Mouse (Mus musculus): ENCODE data around the gene Ripor2.
"Not testable (repeated sequence)": the region's sequence is repeated elsewhere in the genome, so short reads cannot be mapped to it uniquely, and the experiment has no call there.

DNA sequence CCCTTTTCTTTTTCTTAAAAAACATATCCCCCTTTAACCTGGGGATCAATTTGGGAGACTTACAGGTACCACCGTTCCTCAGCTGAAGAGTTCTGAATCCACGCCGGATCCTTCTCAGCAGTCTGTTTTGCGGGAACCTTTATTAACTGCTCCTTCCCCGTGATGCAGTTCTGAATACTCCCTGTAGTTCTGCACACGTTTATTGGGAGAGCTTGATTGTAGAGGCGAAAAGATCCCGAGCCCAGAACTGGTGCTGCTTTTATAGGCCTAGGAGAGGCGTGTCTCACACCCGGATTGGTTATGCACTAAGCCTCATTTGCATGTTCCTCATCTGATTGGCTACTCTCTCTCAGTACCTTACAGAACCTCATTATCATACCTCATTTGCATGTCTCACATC lies 189.5 kb downstream of the Ripor2 start:
- not testable (repeated sequence) for TF ChIP-seq CTCF, EP300 (IDR thresholded peaks at IDR 0.05; ENCODE audit: low read depth)
